Mouse (Mus musculus): Measurements from ENCODE around the gene Rabl3. TPM values are rescaled to one million over a fixed set of nuclear protein-coding genes. Genes with fewer than 3 reads are reported as not detected.
A peak's percentile ranks its signal among the peaks of the same experiment; 100 is the strongest.

Rabl3 gene
- polyA plus RNA-seq, 1 experiment from 2014 or later = 36.2 TPM

DNA sequence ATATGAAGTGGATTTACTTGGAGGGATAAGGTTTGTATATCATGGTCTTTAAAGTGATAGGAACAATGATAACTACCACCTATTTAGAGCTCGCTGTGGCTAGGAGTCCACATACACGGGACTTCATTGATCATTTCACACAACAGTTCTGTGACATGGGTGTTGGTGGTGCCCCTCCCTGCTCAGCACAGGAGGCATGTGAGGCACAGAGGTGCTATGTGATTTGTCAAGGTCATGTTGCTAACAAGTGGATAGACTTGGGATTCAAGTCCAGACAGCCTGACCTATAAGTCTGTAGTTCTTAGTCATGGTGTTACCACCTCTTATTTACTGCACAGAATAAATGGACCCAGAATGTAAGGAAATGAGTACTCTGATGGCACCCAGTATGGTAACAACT, 11.3 kb downstream of the Rabl3 start:
- no peak overlapping the region for H3K9ac ChIP-seq (replicated peaks)
- H3K4me2 ChIP-seq (replicated peaks) = no peak overlapping the region
- no peaks in the 10 kb centered on the region for H3K9me3 ChIP-seq
- H3K36me3 ChIP-seq = no peaks in the 10 kb centered on the region
- no peak for ATAC-seq (ENCODE audit: low FRiP score, low read depth)
- no peak overlapping the region for H3K4me3 ChIP-seq
- H3K27me3 ChIP-seq = no peaks in the 10 kb centered on the region
- 89% methylated on average over 2 of the region's 2 CpGs for WGBS
- no peak overlapping the region for H3K27ac ChIP-seq (replicated peaks)
- peaks cover 8% of the 10 kb centered on the region for H3K4me1 ChIP-seq

DNA sequence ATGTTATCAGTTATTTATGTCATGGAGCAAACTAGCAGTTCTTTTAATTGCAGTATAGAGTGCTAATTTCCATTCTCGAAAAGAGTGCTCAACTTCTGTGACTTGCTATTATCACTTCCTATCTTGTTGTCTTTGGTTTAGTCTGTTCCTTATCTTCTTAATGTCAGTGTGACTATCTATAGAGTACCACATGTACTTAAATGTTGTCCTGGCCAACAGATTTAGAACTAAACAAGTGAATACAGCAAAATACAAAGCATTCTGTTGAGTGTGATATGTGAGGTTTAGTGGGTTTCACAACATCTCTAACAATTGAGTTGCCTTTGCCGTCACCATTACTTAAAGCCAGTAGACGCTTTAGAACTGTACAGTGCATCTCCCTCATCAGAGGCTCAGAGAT, 13.1 kb downstream of the Rabl3 start:
- WGBS = 96% methylated on average over 3 of the region's 3 CpGs
- no peak overlapping the region for H3K27ac ChIP-seq (replicated peaks)
- no peak overlapping the region for H3K4me2 ChIP-seq (replicated peaks)
- no peak overlapping the region for H3K9ac ChIP-seq (replicated peaks)
- peaks cover 14% of the 10 kb centered on the region for H3K36me3 ChIP-seq
- H3K4me3 ChIP-seq = no peak overlapping the region
- no peaks in the 10 kb centered on the region for H3K27me3 ChIP-seq
- ATAC-seq (ENCODE audit: low FRiP score, low read depth) = no peak
- peaks cover 7% of the 10 kb centered on the region; the same call in 1 of the 2 replicates for H3K4me1 ChIP-seq
- H3K9me3 ChIP-seq = no peaks in the 10 kb centered on the region

DNA sequence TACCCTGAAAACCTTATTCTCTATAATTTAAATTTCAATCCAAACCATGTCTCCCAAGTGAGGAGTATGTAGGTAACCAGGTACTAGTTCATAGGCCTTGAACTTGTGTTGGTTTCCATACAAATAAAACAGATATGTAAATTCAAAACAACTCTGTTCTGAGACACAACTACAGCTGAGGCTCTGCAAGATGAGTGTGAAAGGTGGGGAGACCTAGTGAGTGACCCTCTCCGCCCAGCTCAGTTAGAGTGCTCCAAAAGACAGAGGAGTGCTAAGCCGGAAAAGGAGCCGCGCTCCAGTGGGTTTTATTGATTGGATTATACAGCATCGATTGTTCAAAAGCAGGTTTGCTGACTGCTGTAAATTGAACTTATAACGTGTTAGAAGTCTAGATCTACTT, 22.7 kb downstream of the Rabl3 start:
- peaks cover 18% of the 10 kb centered on the region for H3K36me3 ChIP-seq
- H3K27me3 ChIP-seq = no peaks in the 10 kb centered on the region
- H3K9ac ChIP-seq (replicated peaks) = no peak overlapping the region
- 37% methylated on average over 6 of the region's 6 CpGs for WGBS
- H3K4me2 ChIP-seq (replicated peaks) = no peak overlapping the region
- no peaks in the 10 kb centered on the region for H3K9me3 ChIP-seq
- ATAC-seq (ENCODE audit: low FRiP score, low read depth) = no peak
- H3K4me1 ChIP-seq = peaks cover 10% of the 10 kb centered on the region
- H3K27ac ChIP-seq (replicated peaks) = no peak overlapping the region
- H3K4me3 ChIP-seq = no peak overlapping the region

DNA sequence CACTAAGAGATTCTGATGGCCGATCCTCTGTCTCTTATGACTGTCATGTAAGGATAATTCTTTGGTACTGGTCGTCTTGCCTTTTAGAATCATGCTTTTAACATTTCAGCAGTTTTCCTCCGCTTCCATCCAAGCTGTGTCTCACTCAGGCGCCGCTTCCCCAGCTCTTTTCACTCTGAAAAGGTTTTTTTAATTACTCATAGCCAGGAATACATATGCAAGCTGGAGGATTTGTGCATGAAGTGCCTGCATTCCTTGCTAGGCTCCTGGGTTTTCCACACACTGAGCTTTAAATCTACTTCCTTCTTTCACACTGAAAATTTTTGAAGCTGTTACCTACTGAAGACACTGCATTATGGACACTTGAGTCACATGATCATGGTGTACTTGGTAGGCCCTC, 23.3 kb downstream of the Rabl3 start:
- Histone ChIP-seq H3K9me3 (no peaks in the 10 kb centered on the region), H3K27ac (replicated peaks) (peak overlapping the region; percentile 52), H3K9ac (replicated peaks) (no peak overlapping the region), H3K4me1 (peaks cover 14% of the 10 kb centered on the region), H3K36me3 (peaks cover 14% of the 10 kb centered on the region), H3K27me3 (no peaks in the 10 kb centered on the region), H3K4me2 (replicated peaks) (no peak overlapping the region), H3K4me3 (no peak overlapping the region)
- no peak for ATAC-seq (ENCODE audit: low FRiP score, low read depth)
- WGBS = 71% methylated on average over 5 of the region's 5 CpGs

DNA sequence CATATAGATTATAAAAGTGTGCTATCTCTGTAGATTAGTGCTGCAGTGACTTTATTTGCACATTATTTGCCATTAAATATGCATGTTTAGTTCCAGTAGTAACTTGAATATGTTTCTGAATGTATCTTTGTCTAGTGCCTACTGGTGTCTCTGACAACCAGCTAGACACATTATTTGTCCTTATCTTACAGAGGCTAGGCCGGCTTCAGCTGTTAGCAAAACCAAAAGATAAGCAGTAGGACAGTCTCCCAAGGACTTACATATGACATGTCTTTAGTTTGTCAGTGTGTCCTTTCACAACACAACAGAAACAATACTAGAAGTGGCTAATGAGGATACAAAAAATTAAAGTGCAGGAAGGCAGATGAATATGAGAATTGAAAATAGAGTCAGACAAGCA, 25.4 kb downstream of the Rabl3 start:
- 0 out of 2 replicates have a peak, but pooled peaks cover 3% of the 10 kb centered on the region for H3K36me3 ChIP-seq
- H3K4me3 ChIP-seq = no peak overlapping the region
- H3K27ac ChIP-seq (replicated peaks) = no peak overlapping the region
- 85% methylated on average over 1 of the region's 1 CpGs for WGBS
- H3K27me3 ChIP-seq = no peaks in the 10 kb centered on the region
- peaks cover 14% of the 10 kb centered on the region for H3K4me1 ChIP-seq
- H3K9me3 ChIP-seq = no peaks in the 10 kb centered on the region
- ATAC-seq (ENCODE audit: low FRiP score, low read depth) = no peak
- H3K9ac ChIP-seq (replicated peaks) = no peak overlapping the region
- no peak overlapping the region for H3K4me2 ChIP-seq (replicated peaks)

DNA sequence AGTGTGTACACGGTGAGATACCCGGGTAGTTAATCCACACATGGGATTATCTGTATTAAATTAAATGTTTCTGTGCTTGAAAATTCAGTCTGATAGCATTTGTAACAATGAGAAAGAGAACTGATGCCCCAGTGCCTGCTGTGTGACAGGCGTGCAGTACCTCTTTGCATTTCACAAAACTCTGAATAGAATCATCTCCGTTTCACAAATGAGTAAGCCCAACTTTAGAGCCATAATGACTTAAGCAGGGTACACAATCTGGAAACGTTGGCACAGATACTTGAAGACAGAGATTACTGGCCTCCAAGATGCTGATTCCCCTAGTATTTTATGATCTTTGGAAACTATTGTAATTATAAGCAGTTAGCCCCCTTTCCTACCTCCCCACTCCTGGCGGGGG, 26.4 kb downstream of the Rabl3 start:
- 0 out of 2 replicates have a peak, but pooled peaks cover 3% of the 10 kb centered on the region for H3K36me3 ChIP-seq

DNA sequence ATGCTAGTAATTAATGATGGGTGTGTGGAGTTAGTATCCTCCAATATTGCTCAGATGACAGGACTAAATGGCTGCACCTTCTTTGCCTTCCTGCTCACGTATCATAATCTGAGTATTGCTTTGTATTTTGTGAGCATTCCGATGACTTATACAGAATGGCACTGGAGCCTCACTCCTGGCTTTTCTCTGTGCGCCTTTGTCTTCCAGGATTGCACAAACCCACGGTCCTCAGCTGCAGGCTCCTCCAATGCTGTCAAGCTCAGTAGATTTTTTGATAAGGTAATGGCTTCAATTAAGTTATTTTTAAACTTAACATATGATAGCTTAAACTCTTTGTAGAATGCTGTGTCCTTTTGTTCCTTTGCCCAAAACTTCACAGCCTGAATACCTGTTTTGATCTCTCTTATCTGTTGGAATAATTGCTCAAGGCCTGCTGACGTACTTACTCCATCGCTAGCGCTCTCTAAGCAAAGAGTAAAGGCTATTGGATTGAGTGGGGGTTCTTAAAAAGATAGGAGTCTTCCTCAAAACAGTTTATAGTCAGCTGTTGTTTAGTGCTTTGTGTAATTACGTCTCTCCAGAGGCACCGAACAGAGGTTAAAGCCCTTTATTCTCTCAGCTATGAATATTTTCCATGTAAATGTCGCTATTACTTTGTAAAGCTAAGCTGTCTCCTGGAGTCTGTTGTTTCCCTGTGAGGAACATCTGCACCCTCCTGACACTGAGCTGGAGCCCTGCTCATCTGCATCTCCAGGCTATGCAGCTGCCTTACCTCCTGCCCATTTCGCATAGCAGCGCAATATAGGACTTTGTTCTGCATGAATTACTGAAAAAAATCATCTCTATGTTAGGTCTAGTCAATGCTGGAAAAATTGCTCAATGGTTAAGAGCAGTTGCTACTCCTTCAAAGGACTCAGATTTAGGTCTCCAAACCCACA, 27.7 kb downstream of the Rabl3 start:
- no peak overlapping the region; the same call in 1 of the 2 replicates for H3K27ac ChIP-seq (replicated peaks)
- no peak for ATAC-seq (ENCODE audit: low FRiP score, low read depth)

More for the DNA sequence above, 26.4 kb downstream of the Rabl3 start:
- no peaks in the 10 kb centered on the region for H3K9me3 ChIP-seq
- peaks cover 17% of the 10 kb centered on the region for H3K4me1 ChIP-seq
- no peaks in the 10 kb centered on the region for H3K27me3 ChIP-seq
- 58% methylated on average over 6 of the region's 6 CpGs for WGBS
- H3K4me2 ChIP-seq (replicated peaks) = no peak overlapping the region
- no peak for ATAC-seq (ENCODE audit: low FRiP score, low read depth)
- H3K27ac ChIP-seq (replicated peaks) = no peak overlapping the region
- H3K9ac ChIP-seq (replicated peaks) = no peak overlapping the region
- no peak overlapping the region for H3K4me3 ChIP-seq

DNA sequence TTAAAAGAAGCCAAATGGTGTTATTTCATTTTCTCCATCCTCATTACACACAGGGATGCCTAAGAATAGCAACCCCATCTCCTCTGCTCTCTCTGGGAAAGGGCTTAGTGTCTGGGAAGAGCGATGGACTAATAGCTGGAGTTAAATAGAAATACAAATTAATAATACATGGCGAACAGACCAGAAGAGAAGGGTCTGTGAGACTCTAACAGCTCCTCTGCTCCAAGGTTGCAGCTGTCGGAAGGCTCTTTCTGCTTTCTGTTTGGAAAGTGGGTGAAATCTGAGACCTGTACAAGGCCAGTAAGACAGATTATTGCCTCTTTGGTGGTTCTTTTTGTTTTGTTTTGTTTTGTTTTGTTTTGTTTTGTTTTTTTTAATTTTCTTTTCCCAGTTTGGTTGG, 31.9 kb downstream of the Rabl3 start:
- no peak for ATAC-seq (ENCODE audit: low FRiP score, low read depth)
- no peak overlapping the region for H3K9ac ChIP-seq (replicated peaks)
- H3K27ac ChIP-seq (replicated peaks) = peak overlapping the region; percentile 60; the same call in 1 of the 2 replicates
- no peaks in the 10 kb centered on the region for H3K27me3 ChIP-seq
- 59% methylated on average over 3 of the region's 3 CpGs for WGBS
- H3K36me3 ChIP-seq = peaks cover 10% of the 10 kb centered on the region
- H3K4me2 ChIP-seq (replicated peaks) = no peak overlapping the region
- H3K9me3 ChIP-seq = 0 out of 2 replicates have a peak, but pooled peaks cover 3% of the 10 kb centered on the region
- H3K4me1 ChIP-seq = peaks cover 10% of the 10 kb centered on the region
- no peak overlapping the region for H3K4me3 ChIP-seq

More for the DNA sequence above, 27.7 kb downstream of the Rabl3 start:
- Histone ChIP-seq H3K4me1 (peaks cover 16% of the 10 kb centered on the region), H3K9ac (replicated peaks) (no peak overlapping the region), H3K27me3 (no peaks in the 10 kb centered on the region), H3K36me3 (peaks cover 6% of the 10 kb centered on the region), H3K4me3 (no peak overlapping the region), H3K4me2 (replicated peaks) (no peak overlapping the region), H3K9me3 (no peaks in the 10 kb centered on the region)
- 76% methylated on average over 12 of the region's 12 CpGs for WGBS

DNA sequence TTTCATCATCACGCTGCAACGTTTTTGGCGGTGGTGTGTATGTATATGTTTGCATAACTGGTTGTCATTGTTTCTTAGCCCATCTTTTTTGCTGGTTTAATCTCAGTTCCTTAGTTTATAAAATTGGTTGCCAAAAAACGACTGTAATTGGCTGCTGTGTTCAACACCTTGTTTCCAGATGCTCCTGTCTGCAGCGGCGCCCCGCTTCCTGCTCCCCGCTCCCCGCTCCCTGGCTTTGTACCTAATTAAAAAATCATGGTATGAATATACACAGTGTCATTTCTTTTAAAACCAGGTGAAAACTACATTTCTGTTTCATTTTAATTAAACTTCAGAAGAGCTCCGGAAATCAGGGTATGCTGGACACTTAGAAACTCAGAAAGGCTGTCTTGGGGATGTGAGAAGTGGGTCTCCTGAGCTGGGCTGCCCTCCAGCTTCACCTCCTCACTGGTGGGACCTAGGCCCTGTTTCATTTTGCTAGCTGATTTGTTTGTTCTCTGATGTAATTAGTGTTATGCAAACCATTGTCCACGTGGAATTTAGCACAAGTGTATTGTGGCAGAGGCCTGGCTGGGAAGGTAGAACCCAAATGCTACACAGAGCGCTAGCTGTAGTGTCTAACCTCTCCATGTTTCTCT, 32.6 kb downstream of the Rabl3 start:
- Histone ChIP-seq H3K36me3 (peaks cover 10% of the 10 kb centered on the region), H3K9ac (replicated peaks) (no peak overlapping the region), H3K4me2 (replicated peaks) (no peak overlapping the region), H3K27me3 (no peaks in the 10 kb centered on the region), H3K4me3 (no peak overlapping the region), H3K9me3 (0 out of 2 replicates have a peak, but pooled peaks cover 3% of the 10 kb centered on the region), H3K4me1 (peaks cover 9% of the 10 kb centered on the region), H3K27ac (replicated peaks) (no peak overlapping the region)
- 93% methylated on average over 12 of the region's 12 CpGs for WGBS
- no peak for ATAC-seq (ENCODE audit: low FRiP score, low read depth)

DNA sequence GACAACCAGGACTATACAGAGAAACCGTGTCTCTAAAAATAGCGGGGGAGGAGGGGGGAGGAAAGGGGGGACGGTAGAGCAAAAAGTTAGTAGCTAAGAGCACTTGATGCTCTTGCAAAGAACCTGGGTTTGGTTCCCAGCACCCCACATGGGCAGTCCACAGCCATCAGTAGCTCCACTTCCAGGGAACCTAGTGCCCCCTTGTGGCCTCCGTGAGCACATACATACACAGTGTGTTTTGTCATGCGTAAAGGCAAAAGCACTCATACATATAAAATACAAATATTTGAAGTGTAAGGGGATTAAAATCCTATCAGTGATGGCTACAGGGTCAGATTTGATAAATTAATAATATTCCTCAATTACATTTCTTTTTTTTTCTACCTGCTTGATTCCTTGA, 33.4 kb downstream of the Rabl3 start:
- ATAC-seq (ENCODE audit: low FRiP score, low read depth) = no peak
- 97% methylated on average over 5 of the region's 5 CpGs for WGBS
- Histone ChIP-seq H3K9me3 (0 out of 2 replicates have a peak, but pooled peaks cover 3% of the 10 kb centered on the region), H3K27ac (replicated peaks) (no peak overlapping the region), H3K4me2 (replicated peaks) (no peak overlapping the region), H3K9ac (replicated peaks) (no peak overlapping the region), H3K36me3 (peaks cover 10% of the 10 kb centered on the region), H3K27me3 (no peaks in the 10 kb centered on the region), H3K4me1 (0 out of 2 replicates have a peak, but pooled peaks cover 2% of the 10 kb centered on the region), H3K4me3 (no peak overlapping the region)

DNA sequence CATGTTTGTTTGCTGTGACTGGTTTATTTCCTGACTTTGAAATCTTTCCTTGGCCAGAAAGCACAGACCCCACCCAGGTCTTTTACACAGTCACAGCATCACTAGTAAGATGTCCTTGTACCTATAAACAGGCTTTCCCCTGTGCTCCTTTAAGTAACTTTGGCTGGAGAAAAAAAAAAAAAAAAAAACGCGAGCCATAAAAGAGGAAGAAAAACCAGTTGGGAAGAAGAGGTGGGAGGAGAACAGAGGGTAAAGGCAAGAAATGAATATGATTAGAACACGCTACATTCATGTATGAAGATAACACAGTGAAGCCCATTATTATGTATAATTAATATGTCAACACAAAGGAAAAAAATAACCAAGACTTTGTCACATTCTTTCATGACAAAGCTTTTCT, 35.6 kb downstream of the Rabl3 start:
- WGBS = 93% methylated on average over 3 of the region's 3 CpGs
- no peaks in the 10 kb centered on the region for H3K27me3 ChIP-seq
- H3K4me1 ChIP-seq = 0 out of 2 replicates have a peak, but pooled peaks cover 2% of the 10 kb centered on the region
- H3K4me2 ChIP-seq (replicated peaks) = no peak overlapping the region
- no peak overlapping the region for H3K4me3 ChIP-seq
- 0 out of 2 replicates have a peak, but pooled peaks cover 3% of the 10 kb centered on the region for H3K9me3 ChIP-seq
- H3K27ac ChIP-seq (replicated peaks) = no peak overlapping the region
- no peak for ATAC-seq (ENCODE audit: low FRiP score, low read depth)
- H3K36me3 ChIP-seq = peaks cover 10% of the 10 kb centered on the region
- no peak overlapping the region for H3K9ac ChIP-seq (replicated peaks)

DNA sequence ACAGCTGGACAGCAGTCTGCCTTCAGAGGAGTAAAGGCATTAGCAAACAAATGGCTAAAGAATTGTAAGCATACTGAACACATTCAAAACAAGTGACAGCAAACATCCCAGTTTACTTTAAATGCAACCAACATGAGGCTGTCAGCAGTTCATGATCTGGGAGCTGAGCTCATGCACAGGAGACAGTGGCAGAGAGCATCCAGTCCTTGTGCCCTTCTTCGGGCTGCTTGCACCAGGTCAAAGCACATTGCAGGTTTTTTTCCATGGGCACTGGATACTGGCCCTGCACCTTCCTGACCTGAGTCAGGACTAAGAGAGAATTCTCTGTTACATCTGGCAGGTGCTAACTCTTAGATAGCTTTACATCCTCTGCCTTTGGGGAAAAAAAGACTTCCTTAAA, 39.9 kb downstream of the Rabl3 start:
- WGBS = 78% methylated on average over 1 of the region's 1 CpGs
- no peaks in the 10 kb centered on the region for H3K9me3 ChIP-seq
- H3K36me3 ChIP-seq = no peaks in the 10 kb centered on the region
- H3K4me3 ChIP-seq = no peak overlapping the region
- H3K4me2 ChIP-seq (replicated peaks) = no peak overlapping the region
- H3K4me1 ChIP-seq = peaks cover 29% of the 10 kb centered on the region
- H3K9ac ChIP-seq (replicated peaks) = no peak overlapping the region
- ATAC-seq (ENCODE audit: low FRiP score, low read depth) = no peak
- H3K27me3 ChIP-seq = no peaks in the 10 kb centered on the region
- no peak overlapping the region for H3K27ac ChIP-seq (replicated peaks)
